Mouse (Mus musculus) T-helper 17 cell (primary cell): ENCODE measurements around the gene Zscan29.
"Not testable (repeated sequence)": the region's sequence is repeated elsewhere in the genome, so short reads cannot be mapped to it uniquely, and the experiment has no call there.

Experiments used
- in situ Hi-C, 2 experiments: fragments of 300-600 bp; cut with MboI, MseI; formaldehyde crosslinking; loops; 1 replicate in 1 of 2; 2 replicates in 1 of 2; pipeline ENCODE4 v1.15.1; 2025; ENCODE audit warnings: high pct_unique_total_duplicates in 2 of 2

The Zscan29 gene

GRCm38 (mm10) chr2:121137371-121137770 is 33.6 kb downstream of the Zscan29 start:
- in situ Hi-C loops: no loop called here

GRCm38 (mm10) chr2:121132822-121133221 is 38.1 kb downstream of the Zscan29 start:
- in situ Hi-C loops: no loop called here

GRCm38 (mm10) chr2:121128865-121129620 is 41.9 kb downstream of the Zscan29 start:
- in situ Hi-C loops: no loop called here

- in situ Hi-C loops: no loop called here
These were observed 43.4 kb downstream of the Zscan29 start for GRCm38 (mm10) chr2:121127536-121127935.

- in situ Hi-C loops: not testable (repeated sequence)
These were observed 44.6 kb downstream of the Zscan29 start for GRCm38 (mm10) chr2:121126302-121126701.

GRCm38 (mm10) chr2:121119260-121119659 is 51.7 kb downstream of the Zscan29 start:
- in situ Hi-C loops: no loop called here

- in situ Hi-C loops: no loop called here
These were observed 55.5 kb downstream of the Zscan29 start for GRCm38 (mm10) chr2:121115418-121115817.

- in situ Hi-C loops: no loop called here
These were observed 61.2 kb downstream of the Zscan29 start, which contains the start of gene Tgm7 for GRCm38 (mm10) chr2:121109695-121110094. Tgm7 (minus strand) TSS chr2:121109795.
